Mouse (Mus musculus): ENCODE results near the gene Enpp4. TPM values are rescaled to one million over a fixed set of nuclear protein-coding genes. Genes with fewer than 3 reads are reported as not detected.

The Enpp4 gene
- polyA plus RNA-seq (2011; ENCODE audit: insufficient read length, low read depth, missing spikeins), result 5.1 and 8.6 TPM in 2 replicates

DNA sequence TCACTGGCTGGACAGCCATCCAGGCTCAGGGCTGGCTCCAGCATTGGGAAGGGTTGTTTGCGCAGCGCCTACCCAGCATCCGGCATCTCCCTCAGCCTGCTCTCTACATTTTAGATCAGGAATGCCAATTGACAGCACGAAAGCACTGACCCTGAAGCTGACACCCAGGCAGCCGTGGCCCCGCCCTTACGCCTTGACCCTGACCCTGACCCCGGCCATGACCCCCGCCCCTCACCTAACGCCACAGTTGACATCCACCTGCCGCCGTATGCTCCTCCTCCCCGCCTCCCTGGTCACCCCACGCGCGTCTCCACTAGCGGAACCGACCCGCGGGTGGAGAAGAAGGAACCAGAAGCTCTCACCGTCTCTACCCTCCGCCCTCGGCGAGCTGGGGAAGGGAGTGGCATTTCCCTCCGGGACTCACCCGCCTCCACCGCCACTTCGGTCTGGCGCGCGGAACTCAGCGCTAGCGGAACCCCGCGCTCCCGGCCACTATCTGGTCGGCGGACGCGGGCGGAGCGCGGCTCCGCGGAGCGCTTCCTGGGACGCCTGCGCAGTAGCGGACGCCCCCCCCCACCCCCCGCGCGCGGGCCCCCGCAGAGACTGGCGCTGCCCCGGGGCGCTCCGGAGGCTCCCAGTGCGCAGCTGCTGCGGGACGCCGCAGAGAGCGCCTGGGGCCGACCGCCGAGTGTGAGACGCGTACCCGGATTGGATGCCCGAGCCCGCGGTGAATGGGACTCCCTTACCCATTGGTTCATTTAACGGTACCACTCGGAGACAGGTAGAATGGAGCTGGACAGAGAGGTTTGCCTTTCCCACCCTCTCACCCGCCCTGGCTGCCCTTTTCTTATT is at the start of gene Enpp4:
Gene Enpp4 (minus strand): TSS at position 523 of the 852 bp plus-strand sequence.
- Histone ChIP-seq H3K27ac (ENCODE audit: insufficient read depth, low read length) (no peak within 1 kb of the TSS), H3K4me3 (ENCODE audit: insufficient read depth, low read length) (peak within 1 kb of the TSS; percentile 54), H3K4me1 (ENCODE audit: control insufficient read depth, insufficient read depth, low read length) (0 out of 2 replicates have a peak, but pooled peaks cover 2% of the 10 kb centered on the region)
- TF ChIP-seq POLR2A (IDR thresholded peaks at IDR 0.05; ENCODE audit: low read depth, low read length), result peak; percentile 51; the same call in 1 of the 2 replicates
- TF ChIP-seq CTCF (IDR thresholded peaks at IDR 0.05; ENCODE audit: borderline replicate concordance, insufficient read depth, low read length), result no peak

GRCm38 (mm10) chr17:44155204-44155603 is 49.6 kb upstream of the Enpp4 start:
- no peak overlapping the region for H3K4me3 ChIP-seq (ENCODE audit: insufficient read depth, low read length)
- TF ChIP-seq POLR2A (IDR thresholded peaks at IDR 0.05; ENCODE audit: low read depth, low read length) (no peak), CTCF (IDR thresholded peaks at IDR 0.05; ENCODE audit: borderline replicate concordance, insufficient read depth, low read length) (no peak)
- H3K27ac ChIP-seq (ENCODE audit: insufficient read depth, low read length), result no peak overlapping the region
- H3K4me1 ChIP-seq (ENCODE audit: control insufficient read depth, insufficient read depth, low read length), result no peaks in the 10 kb centered on the region

GRCm38 (mm10) chr17:44153871-44154270 is 48.3 kb upstream of the Enpp4 start:
- H3K27ac ChIP-seq (ENCODE audit: insufficient read depth, low read length), result no peak overlapping the region
- TF ChIP-seq POLR2A (IDR thresholded peaks at IDR 0.05; ENCODE audit: low read depth, low read length), result no peak
- TF ChIP-seq CTCF (IDR thresholded peaks at IDR 0.05; ENCODE audit: borderline replicate concordance, insufficient read depth, low read length), result no peak
- no peak overlapping the region for H3K4me3 ChIP-seq (ENCODE audit: insufficient read depth, low read length)
- H3K4me1 ChIP-seq (ENCODE audit: control insufficient read depth, insufficient read depth, low read length), result no peaks in the 10 kb centered on the region

GRCm38 (mm10) chr17:44151889-44152288 is 46.3 kb upstream of the Enpp4 start:
- Histone ChIP-seq H3K27ac (ENCODE audit: insufficient read depth, low read length) (no peak overlapping the region), H3K4me1 (ENCODE audit: control insufficient read depth, insufficient read depth, low read length) (no peaks in the 10 kb centered on the region)

DNA sequence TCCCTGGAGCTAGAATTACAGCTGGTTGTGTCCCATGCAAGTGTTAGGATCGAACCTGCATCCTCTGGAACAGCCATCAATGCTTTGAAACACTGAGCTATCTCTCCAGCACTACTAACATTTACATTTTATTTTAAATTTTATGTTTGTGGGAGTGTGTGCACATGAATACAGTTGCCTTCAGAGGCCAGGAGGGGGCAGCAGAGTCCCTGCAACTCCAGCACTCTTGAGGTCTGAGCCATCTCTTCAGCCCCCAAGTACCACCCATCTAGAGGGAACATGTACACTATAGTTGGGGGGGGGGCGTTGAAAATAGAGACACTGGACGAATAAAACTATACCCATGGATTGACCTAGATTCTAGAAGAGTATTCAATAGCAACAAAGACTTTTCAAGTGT is 45.5 kb upstream of the Enpp4 start:
- Histone ChIP-seq H3K4me1 (ENCODE audit: control insufficient read depth, insufficient read depth, low read length) (no peaks in the 10 kb centered on the region), H3K4me3 (ENCODE audit: insufficient read depth, low read length) (no peak overlapping the region), H3K27ac (ENCODE audit: insufficient read depth, low read length) (no peak overlapping the region)
- TF ChIP-seq CTCF (IDR thresholded peaks at IDR 0.05; ENCODE audit: borderline replicate concordance, insufficient read depth, low read length) (peak; percentile 62; the same call in 1 of the 2 replicates), POLR2A (IDR thresholded peaks at IDR 0.05; ENCODE audit: low read depth, low read length) (no peak)

More at GRCm38 (mm10) chr17:44151889-44152288, 46.3 kb upstream of the Enpp4 start:
- no peak for TF ChIP-seq CTCF (IDR thresholded peaks at IDR 0.05; ENCODE audit: borderline replicate concordance, insufficient read depth, low read length)
- TF ChIP-seq POLR2A (IDR thresholded peaks at IDR 0.05; ENCODE audit: low read depth, low read length), result no peak
- H3K4me3 ChIP-seq (ENCODE audit: insufficient read depth, low read length), result no peak overlapping the region

- no peak overlapping the region for H3K4me3 ChIP-seq (ENCODE audit: insufficient read depth, low read length)
- no peaks in the 10 kb centered on the region for H3K4me1 ChIP-seq (ENCODE audit: control insufficient read depth, insufficient read depth, low read length)
- H3K27ac ChIP-seq (ENCODE audit: insufficient read depth, low read length), result no peak overlapping the region
- no peak for TF ChIP-seq CTCF (IDR thresholded peaks at IDR 0.05; ENCODE audit: borderline replicate concordance, insufficient read depth, low read length)
- no peak for TF ChIP-seq POLR2A (IDR thresholded peaks at IDR 0.05; ENCODE audit: low read depth, low read length)
Measured at GRCm38 (mm10) chr17:44148109-44148846, 42.7 kb upstream of the Enpp4 start.

- H3K4me1 ChIP-seq (ENCODE audit: control insufficient read depth, insufficient read depth, low read length), result no peaks in the 10 kb centered on the region
- H3K4me3 ChIP-seq (ENCODE audit: insufficient read depth, low read length), result no peak overlapping the region
- H3K27ac ChIP-seq (ENCODE audit: insufficient read depth, low read length), result no peak overlapping the region
- TF ChIP-seq POLR2A (IDR thresholded peaks at IDR 0.05; ENCODE audit: low read depth, low read length) (no peak), CTCF (IDR thresholded peaks at IDR 0.05; ENCODE audit: borderline replicate concordance, insufficient read depth, low read length) (no peak)
Measured at GRCm38 (mm10) chr17:44145806-44146205, 40.2 kb upstream of the Enpp4 start.

DNA sequence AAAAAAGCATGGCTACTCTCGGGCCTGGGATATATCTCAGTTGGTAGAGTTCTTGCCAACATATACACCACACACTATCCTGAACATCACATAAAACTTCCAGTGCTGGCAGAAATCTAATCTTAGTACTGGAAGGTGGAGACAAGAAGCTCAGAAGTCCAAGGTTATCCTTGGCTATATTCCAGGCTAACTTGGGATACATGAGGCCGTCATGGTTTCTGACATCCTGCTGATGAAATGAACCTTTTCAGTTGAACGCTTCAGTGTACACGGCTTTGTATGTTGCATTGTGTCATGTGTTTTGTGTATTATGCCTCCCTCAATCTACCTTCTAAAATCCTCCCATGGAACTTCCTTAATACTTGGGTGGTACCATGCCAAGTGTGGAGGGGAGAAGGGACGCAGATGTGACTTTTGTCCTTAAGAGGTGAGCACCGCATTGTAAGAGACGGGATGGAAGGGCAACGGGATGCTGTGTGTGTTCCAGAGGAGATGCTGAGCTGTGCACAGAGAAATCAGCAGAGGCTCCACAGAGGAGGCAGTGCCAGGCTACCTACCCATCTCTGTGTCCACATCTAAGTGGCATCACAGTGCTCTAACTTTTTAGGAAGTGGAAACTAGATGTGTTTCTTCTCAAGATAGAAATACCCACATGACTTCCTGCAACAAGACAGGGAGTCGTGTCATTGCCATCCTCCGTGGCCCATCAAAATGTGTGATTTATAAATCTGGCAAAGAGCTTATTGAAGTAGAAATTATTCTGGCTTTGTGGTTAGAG is 31.4 kb upstream of the Enpp4 start:
- Histone ChIP-seq H3K4me1 (ENCODE audit: control insufficient read depth, insufficient read depth, low read length) (peaks cover 3% of the 10 kb centered on the region; the same call in 1 of the 2 replicates), H3K4me3 (ENCODE audit: insufficient read depth, low read length) (no peak overlapping the region), H3K27ac (ENCODE audit: insufficient read depth, low read length) (no peak overlapping the region)
- TF ChIP-seq POLR2A (IDR thresholded peaks at IDR 0.05; ENCODE audit: low read depth, low read length) (no peak), CTCF (IDR thresholded peaks at IDR 0.05; ENCODE audit: borderline replicate concordance, insufficient read depth, low read length) (no peak)

DNA sequence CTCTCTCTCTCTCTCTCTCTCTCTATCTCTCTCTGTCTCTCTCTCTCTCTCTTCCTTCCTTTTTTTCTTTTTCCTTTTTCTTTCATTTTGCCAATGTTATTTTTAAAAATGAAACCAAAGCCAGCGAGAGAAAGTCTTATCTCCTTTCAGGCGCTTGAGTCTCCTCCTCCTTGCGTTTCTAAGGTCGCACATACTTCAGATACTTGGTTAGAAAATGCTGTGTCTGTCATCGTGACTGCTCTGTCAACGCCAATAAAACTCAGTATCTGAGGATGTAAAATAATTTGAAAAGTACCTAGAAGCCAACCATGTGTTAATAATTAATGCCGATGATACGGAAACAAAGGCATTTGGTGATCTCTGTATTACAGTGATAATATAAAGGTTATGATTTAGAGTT is 30.4 kb upstream of the Enpp4 start:
- TF ChIP-seq POLR2A (IDR thresholded peaks at IDR 0.05; ENCODE audit: low read depth, low read length), result no peak
- TF ChIP-seq CTCF (IDR thresholded peaks at IDR 0.05; ENCODE audit: borderline replicate concordance, insufficient read depth, low read length), result no peak
- peaks cover 3% of the 10 kb centered on the region; the same call in 1 of the 2 replicates for H3K4me1 ChIP-seq (ENCODE audit: control insufficient read depth, insufficient read depth, low read length)
- H3K4me3 ChIP-seq (ENCODE audit: insufficient read depth, low read length), result no peak overlapping the region
- no peak overlapping the region for H3K27ac ChIP-seq (ENCODE audit: insufficient read depth, low read length)
